Mouse (Mus musculus): ENCODE data around the gene Fam173b. TPM values are rescaled to one million over a fixed set of nuclear protein-coding genes. Genes with fewer than 3 reads are reported as not detected.
A peak's percentile ranks its signal among the peaks of the same experiment; 100 is the strongest.

Gene Fam173b
- polyA plus RNA-seq, 1 experiment from 2014 or later, result 14.1 TPM

DNA sequence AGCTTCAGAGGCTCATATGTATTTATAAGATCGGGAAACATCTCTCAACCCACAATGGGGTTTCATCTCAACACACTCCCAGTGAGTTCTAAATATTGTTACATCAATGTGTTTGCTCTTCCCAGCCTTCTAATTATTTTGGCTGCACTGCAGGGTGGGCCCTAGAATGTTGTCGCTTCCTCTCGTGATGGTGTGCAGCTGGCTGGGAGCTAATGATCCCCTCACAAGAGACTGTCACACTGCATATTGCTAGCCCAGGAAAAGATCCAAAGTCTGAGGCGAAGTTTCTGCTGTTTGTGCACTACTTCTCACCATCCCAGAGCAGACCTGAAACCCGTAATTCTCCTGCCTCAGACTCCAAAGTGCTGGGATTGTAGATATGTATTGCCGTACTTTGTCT is 45.6 kb downstream of the Fam173b start:
- no peak overlapping the region for H3K9ac ChIP-seq (ENCODE audit: low read length)
- H3K27me3 ChIP-seq (ENCODE audit: control insufficient read depth, insufficient read depth, low read depth, low read length), result no peaks in the 10 kb centered on the region
- no peak overlapping the region for H3K4me2 ChIP-seq (ENCODE audit: low read depth, low read length)
- H3K9me3 ChIP-seq (ENCODE audit: control insufficient read depth, low read length), result no peaks in the 10 kb centered on the region
- no peak overlapping the region for H3K4me3 ChIP-seq (ENCODE audit: low read length)
- no peaks in the 10 kb centered on the region for H3K36me3 ChIP-seq (ENCODE audit: control insufficient read depth, insufficient read depth, low read length)
- WGBS, result 77% methylated on average over 6 of the region's 6 CpGs
- no peak for ATAC-seq (ENCODE audit: low read depth)
- no peak overlapping the region for H3K27ac ChIP-seq (ENCODE audit: low read length)
- H3K4me1 ChIP-seq (replicated peaks; ENCODE audit: control insufficient read depth, insufficient read depth, low read length), result no peaks in the 10 kb centered on the region

DNA sequence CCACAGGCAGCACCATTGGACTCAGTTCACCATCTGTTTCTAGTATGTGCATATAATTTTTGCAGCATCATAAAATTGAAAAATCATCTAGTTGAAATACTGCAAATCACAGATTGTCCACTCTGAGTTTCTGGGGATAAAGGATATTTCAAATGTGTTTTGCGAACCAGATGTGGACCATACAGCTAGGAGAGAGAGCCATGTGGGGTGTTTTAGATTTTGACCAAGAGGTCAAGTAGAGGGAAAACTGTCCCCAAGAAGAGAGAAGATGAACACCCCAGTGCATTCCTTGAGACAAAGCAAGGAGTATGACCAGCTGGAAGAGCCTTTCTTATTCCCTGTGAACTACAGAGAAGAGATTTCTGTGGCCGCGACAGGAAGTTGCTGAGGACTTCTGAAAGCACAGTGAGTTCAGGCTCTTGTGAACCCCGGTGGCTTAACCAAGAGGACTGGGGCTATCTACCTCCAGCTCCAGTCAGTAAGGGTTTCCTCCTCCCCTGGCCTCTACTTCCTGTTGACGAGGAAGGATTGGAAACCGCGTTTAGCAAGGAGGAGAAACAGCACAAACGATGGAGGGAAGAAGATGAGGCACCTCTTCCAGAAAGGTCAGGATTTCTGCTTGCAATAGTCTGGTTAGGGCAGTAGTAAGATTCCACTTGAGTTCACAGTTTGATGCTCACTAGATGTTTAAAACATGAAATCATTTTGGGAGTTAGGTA is 46.4 kb downstream of the Fam173b start:
- H3K4me2 ChIP-seq (ENCODE audit: low read depth, low read length), result no peak overlapping the region
- H3K27ac ChIP-seq (ENCODE audit: low read length), result no peak overlapping the region
- H3K27me3 ChIP-seq (ENCODE audit: control insufficient read depth, insufficient read depth, low read depth, low read length), result no peaks in the 10 kb centered on the region
- ATAC-seq (ENCODE audit: low read depth), result no peak
- no peaks in the 10 kb centered on the region for H3K4me1 ChIP-seq (replicated peaks; ENCODE audit: control insufficient read depth, insufficient read depth, low read length)
- H3K9ac ChIP-seq (ENCODE audit: low read length), result no peak overlapping the region
- 65% methylated on average over 8 of the region's 8 CpGs for WGBS
- no peaks in the 10 kb centered on the region for H3K9me3 ChIP-seq (ENCODE audit: control insufficient read depth, low read length)
- no peak overlapping the region for H3K4me3 ChIP-seq (ENCODE audit: low read length)
- H3K36me3 ChIP-seq (ENCODE audit: control insufficient read depth, insufficient read depth, low read length), result no peaks in the 10 kb centered on the region

DNA sequence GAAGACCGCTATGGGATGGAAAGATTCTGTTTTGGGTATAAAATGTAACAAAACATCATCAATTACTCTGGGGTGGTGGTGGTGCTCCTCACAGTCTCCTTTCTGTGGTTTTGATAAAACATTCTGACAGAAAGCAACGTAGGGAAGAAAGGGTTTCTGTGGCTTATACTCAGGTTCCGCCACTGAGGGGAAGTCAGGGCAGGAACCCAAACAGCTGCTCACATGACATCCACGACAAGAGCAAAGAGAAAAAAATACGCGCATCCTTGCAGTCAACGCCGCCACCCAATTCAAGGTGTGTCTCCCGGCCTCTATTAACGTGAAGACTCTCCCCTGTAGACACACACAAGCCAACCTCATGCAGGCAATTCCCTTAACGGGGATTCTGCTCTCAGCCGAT is 48.0 kb downstream of the Fam173b start:
- Histone ChIP-seq H3K4me1 (replicated peaks; ENCODE audit: control insufficient read depth, insufficient read depth, low read length) (no peaks in the 10 kb centered on the region), H3K4me2 (ENCODE audit: low read depth, low read length) (no peak overlapping the region), H3K9ac (ENCODE audit: low read length) (no peak overlapping the region), H3K36me3 (ENCODE audit: control insufficient read depth, insufficient read depth, low read length) (no peaks in the 10 kb centered on the region), H3K27ac (ENCODE audit: low read length) (no peak overlapping the region), H3K4me3 (ENCODE audit: low read length) (no peak overlapping the region), H3K9me3 (ENCODE audit: control insufficient read depth, low read length) (no peaks in the 10 kb centered on the region), H3K27me3 (ENCODE audit: control insufficient read depth, insufficient read depth, low read depth, low read length) (no peaks in the 10 kb centered on the region)
- ATAC-seq (ENCODE audit: low read depth), result no peak
- 89% methylated on average over 12 of the region's 12 CpGs for WGBS

DNA sequence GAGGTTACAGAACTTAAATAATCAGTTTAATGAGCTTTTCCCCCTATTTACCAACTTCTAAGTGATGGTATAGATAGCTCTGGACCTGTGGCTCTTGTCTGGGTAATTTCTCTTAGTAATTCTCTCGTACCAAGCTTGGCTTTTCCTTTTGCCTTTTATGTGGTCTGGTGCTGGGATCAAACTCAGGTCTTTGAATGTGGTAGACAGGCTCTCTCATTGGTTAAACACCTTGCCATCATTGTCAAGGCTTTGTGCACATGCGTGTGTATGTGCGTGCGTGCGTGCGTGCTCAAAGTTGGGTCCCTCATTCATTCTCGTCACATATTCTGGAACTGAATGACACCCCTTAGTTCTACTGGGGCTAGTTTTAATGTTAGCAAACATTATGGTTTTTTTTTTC is 49.2 kb downstream of the Fam173b start:
- Histone ChIP-seq H3K36me3 (ENCODE audit: control insufficient read depth, insufficient read depth, low read length) (no peaks in the 10 kb centered on the region), H3K4me1 (replicated peaks; ENCODE audit: control insufficient read depth, insufficient read depth, low read length) (no peaks in the 10 kb centered on the region), H3K27me3 (ENCODE audit: control insufficient read depth, insufficient read depth, low read depth, low read length) (no peaks in the 10 kb centered on the region), H3K4me2 (ENCODE audit: low read depth, low read length) (no peak overlapping the region), H3K27ac (ENCODE audit: low read length) (no peak overlapping the region), H3K9ac (ENCODE audit: low read length) (no peak overlapping the region), H3K9me3 (ENCODE audit: control insufficient read depth, low read length) (no peaks in the 10 kb centered on the region), H3K4me3 (ENCODE audit: low read length) (no peak overlapping the region)
- WGBS, result 95% methylated on average over 7 of the region's 7 CpGs
- no peak for ATAC-seq (ENCODE audit: low read depth)

DNA sequence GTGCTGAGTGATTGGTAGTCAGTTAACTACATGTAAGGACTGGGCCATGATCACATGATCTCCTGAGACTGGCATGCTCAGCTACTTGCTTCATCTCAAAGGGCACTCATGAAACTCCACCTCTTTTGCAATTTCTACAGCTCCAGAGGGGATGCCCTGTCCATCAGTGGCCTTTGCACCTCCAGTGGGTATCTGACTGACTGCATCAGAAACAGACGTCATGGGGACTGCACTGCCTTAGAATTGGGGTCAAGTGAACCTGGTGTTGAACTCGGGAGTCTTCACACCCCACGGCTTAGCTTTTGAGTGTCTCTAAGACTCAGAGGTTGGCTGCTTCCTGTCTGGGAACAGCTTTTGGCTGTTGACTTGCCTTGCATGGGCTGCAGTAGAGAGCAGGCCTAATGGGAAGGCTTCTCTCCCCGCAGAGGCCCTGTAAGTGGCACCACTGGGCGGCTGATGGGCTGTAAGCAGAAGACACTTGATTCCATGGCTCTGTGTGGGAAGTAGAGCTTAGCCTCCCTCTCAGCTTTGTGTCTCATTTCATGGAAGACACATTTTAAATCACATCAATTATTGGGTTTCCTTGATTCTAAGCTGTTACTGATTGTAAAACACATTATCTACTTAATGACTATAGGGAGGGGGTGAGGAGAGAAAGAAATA is 58.6 kb downstream of the Fam173b start:
- no peaks in the 10 kb centered on the region for H3K9me3 ChIP-seq (ENCODE audit: control insufficient read depth, low read length)
- H3K36me3 ChIP-seq (ENCODE audit: control insufficient read depth, insufficient read depth, low read length), result no peaks in the 10 kb centered on the region
- WGBS, result 61% methylated on average over 5 of the region's 5 CpGs
- no peak overlapping the region for H3K4me2 ChIP-seq (ENCODE audit: low read depth, low read length)
- no peaks in the 10 kb centered on the region for H3K27me3 ChIP-seq (ENCODE audit: control insufficient read depth, insufficient read depth, low read depth, low read length)
- no peaks in the 10 kb centered on the region; the same call in 1 of the 2 replicates for H3K4me1 ChIP-seq (replicated peaks; ENCODE audit: control insufficient read depth, insufficient read depth, low read length)
- no peak overlapping the region for H3K9ac ChIP-seq (ENCODE audit: low read length)
- H3K27ac ChIP-seq (ENCODE audit: low read length), result no peak overlapping the region
- no peak overlapping the region for H3K4me3 ChIP-seq (ENCODE audit: low read length)
- ATAC-seq (ENCODE audit: low read depth), result no peak

DNA sequence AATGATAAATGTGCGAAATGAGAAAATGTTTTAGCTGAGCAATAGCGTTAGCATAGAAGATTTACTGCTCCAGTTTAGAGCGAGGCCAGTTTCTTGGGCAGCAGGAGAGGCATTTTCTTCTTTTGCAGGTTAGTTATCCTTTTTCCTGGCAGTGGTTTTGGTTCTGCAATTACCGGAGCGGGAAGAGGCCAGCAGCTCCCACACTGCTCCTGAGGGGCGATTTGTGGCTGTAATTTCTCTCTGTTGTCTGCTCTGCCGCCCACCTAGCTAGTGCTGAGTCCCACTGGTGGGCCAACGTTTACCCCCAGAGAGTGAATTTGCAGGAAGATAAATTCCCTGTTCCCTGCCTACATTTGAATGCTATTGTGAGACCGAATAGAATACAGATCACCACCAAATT is 59.2 kb downstream of the Fam173b start:
- Histone ChIP-seq H3K27me3 (ENCODE audit: control insufficient read depth, insufficient read depth, low read depth, low read length) (no peaks in the 10 kb centered on the region), H3K4me1 (replicated peaks; ENCODE audit: control insufficient read depth, insufficient read depth, low read length) (no peaks in the 10 kb centered on the region; the same call in 1 of the 2 replicates), H3K27ac (ENCODE audit: low read length) (no peak overlapping the region), H3K9me3 (ENCODE audit: control insufficient read depth, low read length) (no peaks in the 10 kb centered on the region), H3K36me3 (ENCODE audit: control insufficient read depth, insufficient read depth, low read length) (no peaks in the 10 kb centered on the region), H3K4me2 (ENCODE audit: low read depth, low read length) (no peak overlapping the region), H3K9ac (ENCODE audit: low read length) (no peak overlapping the region), H3K4me3 (ENCODE audit: low read length) (no peak overlapping the region)
- 69% methylated on average over 9 of the region's 9 CpGs for WGBS
- no peak for ATAC-seq (ENCODE audit: low read depth)

DNA sequence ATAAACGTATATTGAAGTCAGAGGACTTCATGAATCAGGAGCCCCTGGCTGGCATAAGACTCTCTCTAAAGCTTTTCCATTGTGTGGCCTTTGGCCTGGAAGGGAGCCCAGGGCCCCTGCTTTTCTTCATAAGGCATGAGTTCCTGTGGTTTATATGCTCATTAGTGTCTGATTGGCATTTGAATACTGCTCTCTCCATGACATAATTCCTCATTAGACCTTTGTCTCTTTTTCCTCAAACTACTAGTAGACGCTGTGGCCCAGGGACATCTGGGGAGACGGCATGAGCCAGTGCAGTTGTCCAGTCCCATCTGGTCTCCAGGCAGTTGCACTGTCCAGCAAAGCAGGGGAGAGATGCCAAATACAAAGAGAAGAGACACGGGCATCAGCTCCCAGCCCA is 60.1 kb downstream of the Fam173b start:
- H3K4me3 ChIP-seq (ENCODE audit: low read length), result no peak overlapping the region
- no peaks in the 10 kb centered on the region for H3K36me3 ChIP-seq (ENCODE audit: control insufficient read depth, insufficient read depth, low read length)
- no peak overlapping the region for H3K9ac ChIP-seq (ENCODE audit: low read length)
- H3K27ac ChIP-seq (ENCODE audit: low read length), result no peak overlapping the region
- no peaks in the 10 kb centered on the region for H3K9me3 ChIP-seq (ENCODE audit: control insufficient read depth, low read length)
- H3K27me3 ChIP-seq (ENCODE audit: control insufficient read depth, insufficient read depth, low read depth, low read length), result no peaks in the 10 kb centered on the region
- H3K4me2 ChIP-seq (ENCODE audit: low read depth, low read length), result no peak overlapping the region
- H3K4me1 ChIP-seq (replicated peaks; ENCODE audit: control insufficient read depth, insufficient read depth, low read length), result no peaks in the 10 kb centered on the region; the same call in 1 of the 2 replicates
- 80% methylated on average over 4 of the region's 4 CpGs for WGBS
- no peak for ATAC-seq (ENCODE audit: low read depth)

DNA sequence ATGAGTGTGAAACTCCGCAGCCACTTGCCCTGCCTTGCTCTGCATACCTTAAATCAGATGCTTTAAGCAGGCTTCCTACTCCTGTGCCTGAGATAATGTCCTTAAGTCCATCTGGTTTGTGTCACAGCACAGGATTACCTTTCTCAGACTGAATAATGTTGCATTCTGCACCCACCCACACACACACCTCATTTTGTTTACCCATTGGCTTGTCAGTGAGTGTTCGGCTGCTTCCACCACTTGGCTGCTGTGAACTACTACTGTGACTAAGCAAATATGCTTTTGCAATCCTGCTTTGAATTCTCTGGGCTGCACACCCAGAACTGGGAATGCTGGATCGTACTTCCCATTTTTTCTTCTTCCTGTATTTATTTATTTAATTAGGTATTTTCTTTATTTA is 61.4 kb downstream of the Fam173b start:
- Histone ChIP-seq H3K27me3 (ENCODE audit: control insufficient read depth, insufficient read depth, low read depth, low read length) (no peaks in the 10 kb centered on the region), H3K4me1 (replicated peaks; ENCODE audit: control insufficient read depth, insufficient read depth, low read length) (no peaks in the 10 kb centered on the region; the same call in 1 of the 2 replicates), H3K4me2 (ENCODE audit: low read depth, low read length) (no peak overlapping the region), H3K9ac (ENCODE audit: low read length) (no peak overlapping the region), H3K27ac (ENCODE audit: low read length) (no peak overlapping the region), H3K4me3 (ENCODE audit: low read length) (no peak overlapping the region), H3K36me3 (ENCODE audit: control insufficient read depth, insufficient read depth, low read length) (no peaks in the 10 kb centered on the region), H3K9me3 (ENCODE audit: control insufficient read depth, low read length) (no peaks in the 10 kb centered on the region)
- peak; percentile 56; the same call in 1 of the 2 replicates for ATAC-seq (ENCODE audit: low read depth)
- WGBS, result 37% methylated on average over 3 of the region's 3 CpGs
